Mouse (Mus musculus): Measurements from ENCODE around the gene Chchd6.

- TF ChIP-seq CTCF (IDR thresholded peaks at IDR 0.05; ENCODE audit: extremely low read depth, insufficient read depth, low read length) (0 out of 2 replicates have a peak, but pooled peaks have one; percentile 24), POLR2A (IDR thresholded peaks at IDR 0.05; ENCODE audit: extremely low read depth, insufficient read depth, low read length) (no peak)
Observed at GRCm38 (mm10) chr6:89339447-89339846, 256.0 kb downstream of the Chchd6 start.
